Mouse (Mus musculus) adrenal gland, postnatal 14 days (tissue): Measurements from ENCODE around the gene Grid1. TPM values are rescaled to one million over a fixed set of nuclear protein-coding genes. Genes with fewer than 3 reads are reported as not detected.

ENCODE experiments used
- DNase-seq: peaks from one replicate; pipeline ENCODE4 v3.0.0; 2021; ENCODE audit warnings: mixed read lengths
- total RNA-seq: library from RNA; stranded (reverse); gene quantifications from 2 replicates; pipeline ENCODE4 v1.2.3, GENCODE M21; 2021

Gene Grid1
- total RNA-seq, 1 experiment from 2014 or later: 0.41 TPM

DNA sequence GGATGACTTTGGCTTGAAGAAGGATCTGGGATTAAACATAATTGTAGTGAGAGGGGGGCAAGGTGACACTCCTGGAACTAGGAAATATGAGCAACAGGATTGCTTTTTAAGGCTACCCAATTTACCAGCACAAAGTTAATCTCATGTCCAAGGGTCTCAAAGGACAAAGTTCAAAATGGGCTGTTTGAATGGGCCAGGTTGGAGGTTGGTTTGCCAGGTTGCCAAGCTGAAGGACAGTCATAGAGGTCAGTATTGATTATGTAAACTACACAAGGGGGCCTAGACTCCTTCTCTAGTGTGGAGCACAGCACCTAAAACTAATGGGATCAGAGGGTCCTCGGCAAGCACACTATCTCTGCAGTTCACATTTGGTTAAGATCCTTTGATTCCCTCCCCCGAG, 300.2 kb downstream of the Grid1 start:
- no peak for DNase-seq

DNA sequence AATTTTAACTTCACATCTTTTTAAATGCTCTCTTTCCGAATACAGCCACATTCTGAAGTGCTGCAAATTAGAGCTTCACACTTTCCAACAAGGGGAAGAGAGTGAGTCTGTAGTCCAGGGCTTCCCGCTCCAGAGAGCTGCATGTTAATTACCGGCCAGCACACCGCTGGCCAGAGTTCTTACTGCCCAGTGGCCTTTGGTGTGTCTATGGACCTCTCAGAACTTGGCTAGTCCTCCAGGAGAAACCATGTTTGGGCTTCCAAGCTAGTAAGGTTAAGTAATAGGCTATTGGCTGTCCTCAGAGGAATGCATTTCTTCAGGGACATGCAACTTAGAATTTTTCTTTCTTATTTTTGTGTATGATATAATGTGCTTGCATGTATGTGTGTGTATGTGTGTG, 301.0 kb downstream of the Grid1 start:
- no peak for DNase-seq

DNA sequence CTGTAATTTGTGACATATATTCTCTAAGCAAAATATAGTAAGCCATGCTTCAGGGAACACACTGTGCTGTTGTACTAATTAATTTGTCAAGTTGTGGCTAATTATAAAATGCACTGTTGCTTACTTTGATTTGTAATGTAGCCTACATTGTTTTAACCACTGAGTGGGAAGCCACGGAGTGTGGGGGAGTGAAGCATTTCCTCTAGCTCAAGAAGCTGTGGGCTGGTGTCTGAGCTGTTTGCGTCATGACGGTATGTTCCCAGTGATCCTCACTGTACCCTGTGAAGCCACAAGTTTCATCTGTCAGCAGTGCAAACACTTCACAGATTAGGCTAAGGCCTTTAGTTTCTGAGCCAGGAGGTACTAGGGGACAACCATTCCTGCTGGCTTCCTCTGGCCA, 302.2 kb downstream of the Grid1 start:
- no peak for DNase-seq

DNA sequence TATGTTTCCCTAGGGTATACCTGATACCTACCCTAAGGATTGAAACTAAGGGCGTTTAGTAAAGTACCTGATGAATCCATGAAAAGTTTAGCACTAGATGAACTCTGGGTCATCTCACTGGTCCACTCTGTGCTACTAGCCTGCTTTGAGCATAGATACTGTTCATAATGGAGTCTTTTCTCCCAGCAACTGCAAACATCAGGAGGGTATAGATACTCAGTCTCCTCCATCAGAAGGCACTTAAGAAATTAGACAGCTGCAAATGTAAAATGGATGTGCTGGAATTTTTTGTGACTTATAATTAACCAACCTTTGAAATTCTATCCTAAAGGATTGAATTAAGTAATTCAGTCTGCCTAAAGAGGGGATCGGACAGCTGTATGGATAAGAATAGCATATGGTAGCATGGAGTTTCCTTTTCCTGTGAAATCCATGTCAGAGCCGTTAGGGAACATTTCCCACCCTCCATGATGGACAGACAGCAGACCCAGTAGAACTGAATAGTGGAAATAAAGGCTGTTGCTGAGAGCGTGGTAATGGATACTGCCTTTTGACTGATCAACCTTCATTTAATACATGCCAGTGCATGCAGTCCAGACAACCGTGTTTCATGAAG, 303.5 kb downstream of the Grid1 start:
- no peak for DNase-seq

DNA sequence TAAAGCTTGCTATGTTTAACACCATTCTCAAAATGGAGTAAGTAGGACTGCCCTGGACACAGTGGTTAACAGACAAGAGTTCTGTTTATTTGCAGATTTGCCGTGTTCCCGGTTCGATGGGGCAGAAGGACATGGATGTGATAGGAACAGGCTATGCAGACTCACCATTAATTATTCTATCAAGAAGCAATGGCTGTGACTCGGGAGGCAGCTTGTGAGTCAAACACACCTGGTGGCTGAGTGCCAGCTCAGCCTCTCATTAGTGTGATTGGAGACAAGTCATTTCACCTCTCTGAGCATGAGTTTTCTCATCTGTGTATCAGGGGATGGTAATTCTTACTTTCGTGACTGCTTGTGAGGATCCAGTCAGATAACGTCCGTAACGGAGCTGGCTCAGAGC, 307.7 kb downstream of the Grid1 start:
- no peak for DNase-seq

DNA sequence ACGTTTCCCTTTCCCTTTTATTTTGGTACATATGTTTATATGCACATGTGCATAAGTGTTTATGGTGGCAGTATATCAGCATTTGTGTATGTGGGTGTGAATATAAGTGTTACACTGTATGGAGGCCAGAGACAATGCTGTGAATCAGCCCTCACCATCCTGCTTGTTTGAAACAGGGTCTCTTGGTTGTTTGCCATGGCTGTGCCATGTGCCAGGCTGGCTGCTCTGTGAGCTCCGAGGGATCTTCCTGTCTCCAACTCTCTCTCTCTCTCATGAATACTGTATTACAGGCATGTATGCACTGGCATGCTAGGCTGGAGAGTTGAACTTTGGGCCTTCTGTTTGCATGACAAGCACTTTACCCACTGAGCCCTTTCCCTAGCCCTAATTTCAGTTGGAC, 315.1 kb downstream of the Grid1 start:
- no peak for DNase-seq

DNA sequence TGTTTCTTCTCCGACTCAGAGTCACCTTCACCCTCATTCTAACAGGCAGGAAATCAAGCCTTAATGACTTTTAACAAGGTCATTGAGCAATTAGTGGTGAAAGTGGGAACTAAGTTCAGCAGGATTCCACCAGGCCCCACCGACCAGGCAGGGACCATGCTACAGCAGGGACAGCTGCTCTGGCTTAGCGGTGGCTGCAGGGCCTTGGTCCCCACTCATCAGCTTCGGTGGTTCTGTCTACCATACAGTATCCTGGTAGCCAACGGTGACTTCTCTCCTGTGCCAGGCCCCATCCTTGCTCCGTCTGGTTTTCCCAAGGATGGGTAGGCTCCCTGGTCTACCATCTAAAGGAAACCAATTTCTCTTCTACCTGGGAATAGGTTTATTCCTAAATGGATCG, 318.2 kb downstream of the Grid1 start:
- no peak for DNase-seq

DNA sequence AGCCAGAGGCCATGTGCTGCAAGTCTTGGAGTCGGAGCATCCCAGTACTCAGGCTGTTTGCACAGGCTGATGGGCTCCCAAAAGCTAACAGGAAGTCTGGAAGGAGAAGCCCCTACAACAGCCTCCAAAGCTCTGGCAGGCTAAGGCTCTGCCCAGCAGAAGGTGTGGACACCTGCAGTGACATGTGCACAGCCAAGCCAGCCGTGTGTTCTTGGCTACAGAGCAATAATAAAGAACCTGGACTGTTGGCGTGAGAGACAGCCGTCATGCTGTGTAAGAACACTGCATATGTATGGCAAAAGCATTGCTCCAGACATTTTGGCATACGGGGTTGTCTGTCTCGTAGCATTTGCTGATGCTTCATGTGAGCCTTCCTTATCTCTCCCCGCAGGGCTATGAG, 319.9 kb downstream of the Grid1 start:
- no peak for DNase-seq

DNA sequence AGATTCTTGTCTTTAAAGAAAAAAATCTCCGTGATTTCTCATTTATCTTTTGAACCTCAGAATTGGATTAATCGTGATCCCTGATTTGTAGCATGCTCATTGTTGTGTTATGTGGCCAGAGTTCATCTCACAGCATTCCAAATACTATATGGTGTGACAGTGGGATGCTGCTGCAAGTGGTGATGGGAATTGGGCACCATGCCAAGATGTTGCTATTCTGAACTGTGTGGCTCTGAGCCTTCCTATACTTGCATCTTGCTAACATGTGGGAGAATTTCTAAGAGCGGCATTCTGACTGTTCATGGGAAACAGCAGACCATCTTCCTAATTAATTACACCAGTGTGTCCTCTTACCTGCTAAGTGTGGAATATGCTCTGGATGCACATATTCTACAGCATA, 332.5 kb downstream of the Grid1 start:
- no peak for DNase-seq

DNA sequence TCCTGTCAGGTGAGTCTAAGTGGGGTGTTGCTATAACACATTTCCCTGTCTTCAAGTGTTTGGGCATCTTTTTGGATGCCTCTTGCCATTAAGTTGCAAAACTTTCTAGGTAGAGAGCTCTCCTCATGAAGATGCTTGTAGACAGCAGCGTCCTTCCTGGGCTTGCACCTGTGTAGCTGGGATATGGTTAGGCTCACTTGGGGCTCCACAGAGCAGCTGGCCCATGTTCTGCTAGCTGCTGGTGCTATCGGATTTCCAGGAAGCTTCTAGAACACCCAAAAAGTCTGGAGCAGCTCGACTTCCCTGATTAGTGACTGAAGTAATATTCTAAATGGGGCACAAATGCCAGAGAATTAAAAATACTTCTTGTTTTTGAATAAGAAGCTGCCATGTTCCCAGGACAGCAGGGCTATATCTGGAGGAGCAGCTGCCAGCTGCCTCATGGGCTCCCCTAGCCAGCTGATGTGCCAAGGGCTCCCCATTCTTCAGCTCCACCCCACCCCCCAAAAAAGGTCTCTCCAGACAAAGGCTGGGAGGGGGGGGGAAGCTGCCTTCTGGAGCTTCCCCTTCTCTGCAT, 333.9 kb downstream of the Grid1 start:
- no peak for DNase-seq

DNA sequence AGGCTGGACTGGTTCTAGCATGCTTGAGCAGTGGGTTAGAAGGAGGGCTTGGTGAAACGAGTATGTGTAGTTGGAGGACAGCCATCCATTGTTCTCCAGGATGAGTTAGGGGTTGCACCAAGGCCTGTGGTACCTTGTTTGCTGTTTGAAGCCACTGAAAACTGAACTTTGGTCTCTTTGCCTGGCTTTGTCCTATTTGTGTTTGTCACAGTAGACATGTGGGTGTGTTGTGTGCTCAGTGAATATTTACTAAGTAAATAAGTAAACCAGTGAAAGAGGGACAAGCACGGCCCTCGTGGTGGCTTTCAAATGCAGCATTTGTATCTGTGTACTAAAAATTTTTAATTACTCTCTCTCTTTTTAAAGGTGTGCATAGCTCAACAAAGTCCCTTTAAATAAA, 334.5 kb downstream of the Grid1 start:
- no peak for DNase-seq

DNA sequence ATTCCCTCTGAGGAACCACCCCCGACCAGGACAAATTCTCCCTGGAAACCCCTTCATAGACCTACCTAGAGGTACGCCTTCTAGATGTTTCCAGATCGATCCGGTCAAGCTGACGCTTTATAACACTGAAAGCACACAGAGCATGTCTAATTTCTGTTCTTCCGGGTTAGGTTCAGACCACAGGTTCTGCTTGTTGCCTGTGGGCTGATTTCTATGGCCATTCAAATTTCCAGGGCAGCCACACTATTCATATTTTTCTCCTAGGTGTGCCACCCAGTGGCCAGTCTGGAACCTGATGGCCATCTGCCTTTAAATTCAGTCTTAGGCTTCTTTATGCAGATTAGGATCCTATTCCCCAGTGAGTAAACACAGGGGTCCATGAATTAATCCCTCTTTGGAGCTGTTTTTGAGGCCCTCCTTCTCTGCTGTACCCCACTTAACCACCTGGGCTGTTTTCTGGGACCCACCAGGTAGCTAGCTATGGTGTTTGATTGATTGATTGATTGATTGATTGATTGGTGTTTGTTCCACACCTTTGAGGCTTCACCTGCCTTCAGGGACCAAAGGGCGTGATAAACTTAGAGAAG, 337.3 kb downstream of the Grid1 start:
- DNase-seq: no peak

DNA sequence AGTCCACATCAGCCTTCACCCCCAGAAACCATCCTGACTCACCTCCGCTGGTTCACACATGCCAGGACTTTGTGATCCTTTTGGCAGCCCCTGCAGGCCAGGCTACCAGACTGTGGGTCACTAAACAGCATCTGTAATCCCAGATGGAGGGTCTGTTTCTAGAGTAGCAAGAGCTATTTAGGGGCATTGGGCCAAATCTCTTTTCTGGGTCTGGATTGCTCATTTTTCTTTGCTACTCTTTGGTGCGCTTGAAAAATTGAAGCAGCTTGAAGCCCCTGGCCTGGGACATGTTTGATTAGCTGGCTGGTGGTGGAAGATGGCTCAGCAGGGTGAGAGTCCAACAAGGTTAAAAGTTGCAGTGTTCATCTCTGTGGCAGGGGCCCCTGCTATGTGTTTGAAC, 339.4 kb downstream of the Grid1 start:
- DNase-seq: no peak

DNA sequence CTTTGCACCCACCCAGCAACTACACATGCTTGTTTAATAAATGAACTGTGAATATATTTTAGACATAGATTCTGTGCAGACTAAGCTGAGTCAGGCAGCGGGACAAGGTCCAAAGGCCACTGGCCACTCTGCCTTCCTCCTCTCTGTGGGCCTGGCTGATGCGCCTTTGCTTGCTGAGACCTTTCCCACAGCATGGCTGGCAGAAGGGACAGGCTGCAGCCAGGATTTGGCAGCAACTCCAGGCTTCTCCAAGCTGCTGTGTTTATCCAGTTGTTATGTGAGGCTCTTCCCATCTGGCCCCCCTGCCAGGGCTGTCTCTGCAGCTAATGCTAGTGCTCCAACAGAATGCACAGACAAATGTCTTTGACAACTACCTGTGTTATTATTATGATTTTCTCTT, 347.5 kb downstream of the Grid1 start:
- no peak for DNase-seq

DNA sequence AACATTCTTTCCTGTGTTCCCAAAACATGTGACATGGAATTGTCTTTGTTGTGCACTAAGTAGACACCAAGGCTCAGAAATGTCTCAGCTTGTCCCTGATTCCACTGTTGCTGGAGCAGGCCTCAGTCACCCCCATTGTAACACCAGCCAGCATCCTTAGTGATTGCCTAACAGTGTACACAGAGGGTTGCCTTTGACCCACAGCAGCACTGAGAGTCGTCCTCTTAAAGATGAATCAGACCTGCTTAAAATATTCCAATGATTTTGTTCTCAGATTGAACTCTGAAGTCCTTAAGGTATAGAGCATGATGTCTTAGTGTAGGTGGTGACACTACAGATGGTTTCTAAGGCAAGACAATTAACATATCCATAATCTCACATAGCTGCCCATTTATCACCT, 354.0 kb downstream of the Grid1 start:
- DNase-seq: no peak

DNA sequence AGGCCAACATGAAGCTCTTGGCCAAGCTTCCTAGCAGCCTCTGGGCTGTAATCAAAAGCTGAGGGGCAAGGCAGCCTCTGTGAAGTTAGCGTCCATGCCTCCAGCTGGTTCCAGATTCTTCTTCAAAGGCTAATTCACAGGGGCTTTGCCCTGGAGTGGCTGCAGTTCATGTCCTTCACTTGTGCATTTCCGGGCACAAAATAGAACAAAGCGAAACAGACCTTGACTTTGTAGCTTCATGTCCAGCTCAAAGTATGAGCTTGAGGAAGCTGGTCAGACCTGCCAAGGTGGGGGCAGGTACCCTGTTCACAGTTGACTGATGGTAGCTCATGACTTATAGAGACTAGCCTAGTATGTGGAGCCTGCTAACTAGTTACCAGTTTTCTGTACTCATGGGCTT, 356.1 kb downstream of the Grid1 start:
- peak; percentile 10 for DNase-seq

DNA sequence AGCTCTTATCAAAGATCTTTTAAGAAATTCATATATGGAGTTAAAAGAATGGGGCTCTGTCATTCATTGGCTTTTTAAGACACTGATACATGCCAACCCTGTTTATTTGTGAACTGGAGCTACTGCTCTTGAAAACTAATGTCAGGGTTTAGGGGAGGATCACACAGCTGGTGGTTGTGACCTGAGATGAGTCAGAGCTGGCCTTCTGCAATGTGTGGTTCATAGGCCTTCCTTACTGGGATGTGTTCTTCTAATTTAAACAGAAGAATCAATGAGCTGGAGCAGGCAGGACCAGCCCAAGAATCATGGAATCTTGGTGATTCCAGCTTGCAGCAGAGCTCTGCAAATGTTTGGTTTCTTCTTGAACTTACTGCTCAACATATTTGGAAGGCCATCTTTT, 359.2 kb downstream of the Grid1 start:
- peak; percentile 17 for DNase-seq

DNA sequence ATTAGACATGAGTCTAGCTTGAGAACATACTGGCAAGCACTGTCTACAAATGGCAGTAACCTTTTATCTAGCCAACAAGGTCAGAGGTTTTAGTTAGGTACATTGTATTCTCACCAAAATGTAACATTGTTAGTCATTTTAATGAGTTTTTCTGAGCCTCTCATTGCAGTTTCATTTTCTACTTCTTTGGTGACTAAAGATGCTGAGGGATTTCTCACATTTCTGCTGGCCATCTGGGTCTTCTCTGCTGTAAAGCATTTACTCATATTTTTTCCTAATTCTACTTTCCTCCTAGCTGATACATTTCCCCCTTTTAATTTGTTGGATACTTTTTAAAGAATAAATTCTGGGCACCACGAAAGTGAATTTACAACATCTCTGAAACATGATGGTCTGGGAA, 365.5 kb downstream of the Grid1 start:
- DNase-seq: no peak

DNA sequence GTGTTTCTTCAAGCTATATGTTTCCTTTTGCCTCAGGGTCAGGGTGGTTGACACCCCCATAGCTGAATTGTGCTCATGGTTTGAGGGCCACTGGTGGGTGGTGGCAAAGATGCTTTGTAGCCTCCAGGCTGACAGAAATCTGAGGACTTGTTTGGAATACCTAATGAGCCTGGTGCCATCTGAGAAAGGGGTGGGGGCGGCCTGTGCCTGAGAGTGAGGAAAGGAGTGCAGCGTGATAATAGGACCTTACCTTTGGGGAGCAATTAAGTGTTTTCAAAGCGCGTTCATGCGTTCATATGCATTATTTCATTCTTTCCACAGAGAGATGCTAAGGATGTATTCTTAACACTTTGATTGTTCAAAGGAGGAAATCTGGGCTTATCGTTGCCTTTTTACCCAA, 372.3 kb downstream of the Grid1 start:
- no peak for DNase-seq

DNA sequence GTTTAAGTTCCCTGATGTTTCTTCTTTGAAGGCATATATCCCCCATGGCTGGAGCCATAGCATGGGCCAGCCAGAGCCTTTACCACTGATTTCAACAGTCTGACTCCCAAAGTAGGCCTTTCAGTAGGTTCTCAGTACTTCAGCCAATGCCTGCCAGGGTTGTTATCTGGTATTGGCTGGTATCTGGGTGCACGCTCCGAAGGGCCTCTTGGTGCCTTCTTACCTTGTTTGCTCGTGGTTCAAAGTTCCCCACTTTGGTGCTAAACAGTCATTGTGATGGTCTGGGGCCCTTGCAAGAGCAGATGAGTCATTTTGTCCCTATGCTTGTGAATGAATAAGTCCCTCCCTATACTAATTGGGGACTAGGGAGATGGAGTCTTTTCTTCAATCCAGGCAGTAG, 377.5 kb downstream of the Grid1 start:
- no peak for DNase-seq

DNA sequence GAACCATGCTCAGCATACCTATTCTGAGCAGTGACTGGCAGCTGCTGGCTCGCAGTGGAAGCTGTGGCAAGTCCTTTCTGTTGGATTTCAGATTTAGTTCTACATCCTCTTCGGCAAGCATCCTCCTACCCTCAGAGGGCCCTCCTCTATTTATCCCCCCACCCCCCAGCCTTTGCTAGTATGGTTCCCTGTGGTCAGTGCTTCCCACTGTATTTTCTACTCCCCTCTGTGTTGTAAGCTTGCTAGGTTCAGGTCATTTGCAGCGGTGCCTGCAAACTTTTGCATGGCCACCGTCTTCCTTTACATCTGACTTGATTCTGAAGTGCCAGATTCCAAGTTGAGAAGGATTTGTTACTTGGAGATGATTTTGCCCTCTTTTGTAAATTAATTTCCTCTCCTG, 378.5 kb downstream of the Grid1 start:
- no peak for DNase-seq

DNA sequence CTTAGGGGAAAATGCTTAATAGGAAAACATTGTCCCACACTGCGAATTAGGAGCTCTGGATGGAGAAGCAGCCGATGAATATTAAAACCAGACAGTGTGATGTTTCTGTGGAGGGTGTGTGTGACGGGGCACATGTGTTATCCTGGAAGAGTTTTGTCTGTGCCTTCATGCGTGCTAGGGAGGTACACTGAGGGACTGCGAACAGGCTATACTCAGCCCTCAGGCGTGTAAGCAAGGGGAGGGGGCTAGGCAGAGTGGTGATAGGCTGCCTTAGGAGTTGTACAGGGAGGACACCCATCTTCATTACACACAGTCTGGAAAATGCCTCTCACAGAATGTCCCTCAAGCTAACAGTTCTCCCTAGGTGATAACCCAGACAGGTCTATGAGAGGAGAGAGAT, 379.0 kb downstream of the Grid1 start:
- no peak for DNase-seq

DNA sequence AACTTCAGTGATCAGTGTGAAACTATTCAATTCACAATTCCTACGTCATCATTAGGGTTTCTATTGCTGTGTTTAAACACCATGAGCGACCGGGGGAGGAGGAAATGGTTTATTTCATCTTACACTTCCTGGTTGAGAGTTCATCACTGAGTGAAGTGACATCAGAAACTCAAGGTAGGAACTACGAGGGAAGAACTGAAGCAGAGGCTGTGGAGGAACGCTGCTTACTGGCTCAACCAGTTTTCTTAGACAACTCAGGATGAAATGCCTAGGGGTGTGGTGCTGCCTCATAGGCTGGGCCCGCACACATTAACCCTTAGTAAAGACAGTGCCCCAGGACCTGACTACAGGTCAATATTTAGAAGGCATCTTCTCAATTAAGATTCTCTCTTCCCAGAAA, 389.5 kb downstream of the Grid1 start:
- DNase-seq: no peak

DNA sequence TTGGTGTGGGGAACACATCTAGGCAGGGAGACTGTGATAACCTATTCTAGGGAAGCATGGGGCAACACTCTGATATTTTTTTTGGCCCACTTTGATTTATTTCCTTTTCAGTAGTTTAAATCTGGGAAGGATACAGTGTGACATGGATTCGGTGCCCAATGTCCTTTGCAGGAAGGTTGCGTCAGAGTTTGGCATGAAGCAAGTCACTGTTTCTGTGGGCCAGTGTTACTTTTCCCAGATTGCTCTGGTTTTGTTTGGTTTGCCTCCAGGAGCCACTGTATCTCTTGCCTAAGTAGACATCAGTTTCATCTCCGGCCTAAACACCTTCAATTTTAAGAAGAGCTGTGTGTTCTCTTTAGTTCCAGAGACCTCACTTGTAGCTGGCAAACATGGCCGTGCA, 399.1 kb downstream of the Grid1 start:
- peak; percentile 27 for DNase-seq

DNA sequence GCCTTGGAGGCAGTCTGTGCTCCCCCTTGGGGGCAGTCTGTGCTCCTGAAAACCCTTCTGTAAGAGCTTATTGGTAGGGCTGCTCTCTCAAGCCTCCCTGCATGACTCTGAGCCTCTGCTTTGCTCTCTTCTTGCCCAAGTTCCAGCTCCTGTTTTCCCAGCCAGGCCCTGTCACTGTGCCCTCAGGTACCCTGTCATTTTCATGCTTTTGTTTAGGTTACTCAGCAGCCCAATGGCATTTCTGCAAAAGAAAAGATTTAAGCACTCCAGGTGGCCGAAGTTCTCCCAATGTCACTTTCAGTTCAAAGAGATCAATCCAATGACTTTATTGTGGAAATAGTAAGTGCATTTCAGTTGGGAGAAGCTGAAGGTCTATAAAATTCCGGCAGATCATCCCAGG, 402.3 kb downstream of the Grid1 start:
- no peak for DNase-seq
